Mouse (Mus musculus) CH12F3 (cell line): ENCODE data around the gene Zmat3.

Source experiments
- in situ Hi-C: fragments of 300-500 bp; cut with MboI; formaldehyde crosslinking; loops from 2 replicates; pipeline ENCODE4 v1.14.3; 2020; ENCODE audit warnings: low sequenced_read_pairs

Zmat3 gene

DNA sequence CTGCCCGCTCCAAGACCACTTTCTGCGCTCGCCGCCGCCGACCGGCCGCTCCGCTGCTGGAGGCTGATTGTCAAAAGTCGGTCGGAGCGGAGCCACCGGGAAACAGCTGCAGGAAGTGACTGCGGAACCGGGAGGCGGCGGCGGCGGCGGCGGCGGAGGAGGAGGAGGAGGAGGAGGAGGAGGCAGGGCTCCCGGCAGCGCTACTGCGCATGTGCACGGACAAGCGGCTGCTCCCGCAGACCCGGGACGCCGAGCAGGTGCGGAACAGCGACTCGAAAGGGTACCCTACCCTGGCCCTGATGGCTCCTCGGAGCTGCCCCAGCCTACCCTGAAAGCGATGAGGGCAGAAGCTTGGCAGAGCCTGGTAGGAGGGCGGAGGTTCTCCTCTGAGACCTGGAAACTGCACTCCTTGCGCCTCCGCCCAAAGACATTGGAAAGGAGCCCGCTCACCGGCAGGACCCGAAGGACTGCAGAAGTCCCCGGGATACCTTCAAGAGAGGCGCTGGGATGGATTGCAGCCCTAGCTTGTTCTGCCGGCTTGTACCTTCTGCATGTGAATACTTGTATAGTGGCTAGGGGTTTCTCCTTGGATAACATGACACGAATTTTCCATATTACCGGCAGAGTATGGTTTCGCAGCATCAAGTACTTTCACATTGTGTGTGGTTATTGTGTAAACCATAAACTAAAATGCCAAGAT, at the start of gene Zmat3:
Gene Zmat3, minus strand, starts transcription at position 469 of the 700 bp plus-strand sequence.
- in situ Hi-C loops, result no loop called here

DNA sequence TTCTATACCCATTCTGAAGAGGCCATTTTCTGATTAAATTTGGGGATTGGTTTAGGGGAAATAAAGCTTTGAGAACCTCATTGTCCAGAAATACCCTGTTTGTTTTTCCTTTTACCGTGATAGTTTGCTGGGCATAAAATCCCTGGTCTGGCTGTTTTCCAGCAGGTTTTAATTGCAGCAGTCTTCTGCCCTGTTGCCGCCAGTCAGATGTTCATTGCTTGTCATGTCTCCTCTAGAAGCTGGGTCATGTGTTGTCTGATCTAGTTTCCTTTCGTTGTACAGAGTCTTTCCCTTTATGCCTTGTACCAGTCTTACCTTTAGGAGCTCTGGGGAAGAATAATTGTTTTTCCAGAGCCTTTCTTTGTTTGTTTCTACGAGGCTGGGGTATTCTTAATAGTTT, 48.6 kb upstream of the Zmat3 start:
- in situ Hi-C loops, result no loop called here

DNA sequence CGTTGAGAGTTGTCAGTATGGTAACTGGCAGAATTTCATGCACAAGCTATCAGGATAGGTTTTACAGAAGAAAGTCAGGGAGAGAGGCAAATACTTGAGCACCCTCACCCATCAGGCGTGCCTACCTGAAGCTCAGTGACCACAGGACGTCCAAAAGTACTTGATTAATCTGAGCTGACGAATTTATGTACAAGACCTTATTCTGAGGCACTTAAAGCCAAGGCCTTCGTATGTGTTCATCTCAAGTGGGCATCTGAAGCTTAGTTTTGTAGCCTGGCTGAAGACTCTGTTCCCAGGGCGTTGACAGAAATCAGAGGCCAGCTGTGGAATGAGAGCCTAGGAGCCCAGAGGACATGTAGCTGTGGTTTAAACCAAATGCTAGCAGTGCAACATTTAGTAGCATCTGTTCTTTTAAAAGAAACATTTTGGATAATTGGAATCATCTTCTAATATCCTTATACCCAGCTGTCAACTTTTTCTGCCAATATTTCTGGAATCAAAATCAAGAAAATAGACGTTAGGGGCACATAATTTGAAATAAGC, 46.8 kb upstream of the Zmat3 start:
- in situ Hi-C loops, result no loop called here

DNA sequence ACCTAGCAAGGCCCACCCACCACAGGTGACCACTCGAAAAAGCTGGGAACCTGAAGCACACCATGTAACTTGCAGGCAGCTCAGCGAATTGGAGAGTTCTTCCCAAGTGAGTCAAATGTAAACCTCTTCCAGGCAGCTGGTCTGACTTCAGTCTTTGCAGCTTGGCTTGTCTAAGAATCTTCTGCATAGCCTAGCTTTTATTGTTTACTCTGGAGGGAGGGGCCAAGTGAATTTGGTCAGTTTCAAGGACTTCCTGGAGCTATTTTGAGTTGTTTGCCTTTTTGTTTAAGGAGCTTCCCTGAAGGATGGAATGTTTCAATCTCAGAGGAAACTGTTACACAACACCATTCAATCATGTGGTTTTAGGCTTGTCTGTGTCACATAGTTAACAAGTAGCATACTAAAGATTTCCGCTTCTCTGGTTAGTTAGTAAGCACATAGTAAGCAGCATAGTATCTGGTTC, 43.0 kb upstream of the Zmat3 start:
- in situ Hi-C loops, result no loop called here

DNA sequence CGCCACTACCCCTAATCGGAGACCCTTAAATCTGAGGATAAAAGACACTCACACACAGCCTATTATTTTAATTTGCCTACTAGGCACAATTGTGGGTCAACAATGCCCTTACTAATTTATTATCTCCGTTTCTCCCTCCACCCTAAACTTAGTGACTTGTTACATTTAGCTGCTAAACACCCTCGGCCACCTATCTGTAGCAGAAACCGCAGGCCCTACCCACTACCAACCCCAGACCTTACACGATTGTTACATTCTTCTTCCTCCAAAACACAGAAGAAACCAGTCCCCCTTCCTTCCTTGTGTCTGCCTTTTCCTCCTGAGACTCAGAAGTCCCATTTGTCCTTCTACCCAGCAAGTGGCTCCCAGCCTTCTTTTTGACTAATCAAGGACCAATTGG, 41.0 kb upstream of the Zmat3 start:
- in situ Hi-C loops, result no loop called here

DNA sequence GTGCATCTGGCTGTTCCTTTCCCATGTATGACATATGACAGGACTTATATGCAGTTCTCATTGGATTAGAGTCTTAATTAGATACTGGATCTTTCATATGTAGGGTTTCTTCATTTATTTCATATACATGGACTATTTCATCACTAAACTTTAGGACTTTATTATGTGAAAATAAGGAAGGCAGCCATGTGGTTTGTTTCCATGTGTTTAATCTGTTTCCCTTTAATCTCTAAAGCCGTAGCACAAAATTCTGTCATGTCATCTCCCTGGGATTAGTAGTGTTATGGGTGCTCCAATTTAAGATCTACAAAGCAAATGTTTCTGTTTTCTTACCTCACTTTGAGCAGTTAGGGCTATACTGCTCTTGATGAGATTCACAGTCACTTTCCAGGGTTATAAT, 39.9 kb upstream of the Zmat3 start:
- in situ Hi-C loops, result no loop called here

DNA sequence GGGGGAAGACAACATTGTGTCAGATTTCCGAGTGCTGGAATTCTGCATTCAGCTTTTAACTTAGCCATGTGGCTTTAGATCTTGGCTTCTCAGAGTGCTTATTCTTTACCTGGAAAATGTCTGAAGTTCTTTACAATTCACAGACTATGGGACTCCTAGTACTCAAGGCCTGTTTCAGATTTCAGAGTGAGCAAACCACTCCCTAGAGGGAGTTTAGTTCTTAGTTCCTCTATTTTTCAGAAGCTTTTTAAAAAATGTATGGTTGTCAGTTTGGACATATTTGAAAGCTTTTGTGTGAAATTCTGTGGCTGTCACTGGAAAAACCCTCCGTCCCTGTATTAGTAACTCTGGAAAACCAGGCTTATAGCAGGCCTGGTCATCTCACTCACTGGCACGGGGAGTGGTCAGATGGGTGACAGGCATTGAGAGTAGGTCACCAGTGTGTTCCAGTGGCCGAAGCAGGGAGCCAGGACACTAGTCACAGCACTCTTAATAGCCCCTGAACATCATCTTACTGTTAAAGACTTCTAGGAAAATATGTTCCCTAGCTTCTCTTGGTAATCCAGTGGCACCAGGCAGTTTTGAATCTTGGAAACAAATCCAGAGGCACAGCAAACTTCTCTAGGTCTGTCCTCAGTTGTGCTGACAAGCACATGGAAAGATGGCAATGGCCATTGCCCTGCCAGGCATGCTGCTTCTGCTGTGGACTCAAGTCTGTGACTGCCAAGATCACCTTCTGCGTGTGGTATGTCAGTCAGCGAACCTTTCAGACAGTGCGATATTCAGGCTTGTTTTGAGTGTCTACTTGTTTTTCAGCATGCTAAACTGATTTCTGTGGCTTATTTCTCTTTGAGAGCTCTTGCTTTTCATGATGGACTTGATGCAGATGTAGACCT, 37.4 kb upstream of the Zmat3 start:
- in situ Hi-C loops, result no loop called here

DNA sequence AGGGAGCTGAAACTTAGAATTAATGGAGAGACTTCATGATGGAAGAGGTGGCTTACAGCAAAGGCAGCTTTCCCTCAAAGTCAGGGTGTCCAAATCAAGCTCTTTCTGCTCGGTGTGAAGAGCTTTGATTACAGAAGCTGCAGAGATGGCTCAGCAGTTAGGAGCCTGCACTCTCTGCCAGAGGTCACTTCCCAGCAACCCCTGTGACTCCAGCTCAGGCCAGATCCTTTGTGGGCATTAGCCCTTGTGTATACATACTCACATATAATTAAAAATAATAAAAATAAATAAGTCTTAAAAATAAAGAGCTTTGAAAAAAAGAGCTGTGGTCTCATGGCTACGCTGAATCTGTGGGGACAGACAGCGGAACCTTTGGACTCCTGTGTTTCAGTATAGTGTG, 35.8 kb upstream of the Zmat3 start:
- in situ Hi-C loops, result no loop called here

DNA sequence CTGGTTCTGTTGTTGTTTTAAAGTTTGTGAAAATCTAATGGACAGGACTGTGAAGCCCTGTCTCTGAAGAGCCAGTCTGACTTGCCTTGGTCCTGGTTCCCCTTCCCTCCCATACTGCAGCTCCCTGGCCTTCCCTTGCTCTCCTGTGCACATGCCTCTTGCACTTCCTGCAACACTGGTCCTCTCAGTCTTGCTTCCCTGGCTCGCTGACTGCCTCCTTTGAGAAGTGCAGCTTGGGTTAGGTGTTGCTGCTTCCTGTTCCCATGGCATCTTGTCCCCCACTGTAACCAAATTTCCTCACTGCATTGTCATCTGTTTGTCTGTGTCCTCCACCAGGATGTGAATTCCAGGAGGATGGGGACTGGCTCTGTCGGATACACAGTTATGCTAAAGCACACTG, 34.1 kb upstream of the Zmat3 start:
- in situ Hi-C loops, result no loop called here

DNA sequence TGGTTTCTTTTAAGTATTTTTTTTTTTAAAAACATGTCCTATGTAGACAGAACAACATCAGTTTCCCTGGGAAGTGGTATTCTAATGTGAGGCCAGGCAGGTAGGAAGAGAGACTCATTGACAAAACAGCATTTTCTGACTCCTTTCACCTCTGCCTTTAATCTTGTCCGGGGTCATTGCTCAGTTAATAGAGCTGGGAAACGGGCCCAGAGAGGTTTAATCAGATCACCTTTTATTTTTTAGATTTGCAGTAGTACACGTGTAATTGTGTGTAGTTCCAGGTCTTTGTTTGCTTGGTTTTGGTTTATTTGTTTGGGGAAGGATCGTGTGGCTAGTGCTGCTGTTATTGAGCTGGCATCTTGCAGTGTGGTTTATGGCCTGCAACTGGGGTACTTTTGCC, 33.6 kb upstream of the Zmat3 start:
- in situ Hi-C loops, result no loop called here

DNA sequence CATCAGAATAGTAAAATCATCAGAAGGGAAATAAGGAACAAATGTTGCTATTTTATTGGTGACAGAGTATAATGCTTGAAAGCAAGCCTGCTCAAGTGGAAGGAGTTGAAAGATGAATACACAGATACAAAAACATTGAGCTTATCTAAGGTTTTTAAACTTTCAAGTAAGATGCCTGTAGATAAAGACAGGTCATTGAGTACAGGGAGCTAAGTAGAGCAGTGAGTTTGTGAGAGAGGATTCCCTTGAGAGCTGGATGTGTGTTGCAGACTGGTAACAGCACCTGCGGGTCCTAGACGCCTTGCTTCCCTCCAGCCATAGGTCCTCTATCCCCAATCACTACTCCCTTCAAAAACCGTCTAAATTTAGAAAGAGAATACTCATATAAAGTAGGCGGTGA, 32.8 kb upstream of the Zmat3 start:
- in situ Hi-C loops, result no loop called here

DNA sequence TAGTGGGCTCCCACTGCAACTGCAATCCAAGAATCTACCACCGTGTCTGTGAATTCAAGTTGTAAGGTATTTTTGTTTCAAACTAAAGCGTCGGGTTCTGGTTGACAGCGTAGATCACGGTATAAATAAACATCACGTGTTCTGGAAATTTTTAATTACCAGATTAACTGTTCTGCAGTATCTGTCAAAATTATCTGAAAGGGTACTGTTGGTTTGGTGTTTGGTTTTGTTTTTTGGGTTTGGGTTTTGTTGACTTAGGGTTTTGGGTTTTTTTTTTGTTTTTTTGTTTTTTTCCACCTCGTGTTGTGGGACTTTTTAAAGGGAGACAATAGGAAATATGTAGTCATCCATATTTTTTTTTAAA, 32.3 kb upstream of the Zmat3 start:
- in situ Hi-C loops, result no loop called here

DNA sequence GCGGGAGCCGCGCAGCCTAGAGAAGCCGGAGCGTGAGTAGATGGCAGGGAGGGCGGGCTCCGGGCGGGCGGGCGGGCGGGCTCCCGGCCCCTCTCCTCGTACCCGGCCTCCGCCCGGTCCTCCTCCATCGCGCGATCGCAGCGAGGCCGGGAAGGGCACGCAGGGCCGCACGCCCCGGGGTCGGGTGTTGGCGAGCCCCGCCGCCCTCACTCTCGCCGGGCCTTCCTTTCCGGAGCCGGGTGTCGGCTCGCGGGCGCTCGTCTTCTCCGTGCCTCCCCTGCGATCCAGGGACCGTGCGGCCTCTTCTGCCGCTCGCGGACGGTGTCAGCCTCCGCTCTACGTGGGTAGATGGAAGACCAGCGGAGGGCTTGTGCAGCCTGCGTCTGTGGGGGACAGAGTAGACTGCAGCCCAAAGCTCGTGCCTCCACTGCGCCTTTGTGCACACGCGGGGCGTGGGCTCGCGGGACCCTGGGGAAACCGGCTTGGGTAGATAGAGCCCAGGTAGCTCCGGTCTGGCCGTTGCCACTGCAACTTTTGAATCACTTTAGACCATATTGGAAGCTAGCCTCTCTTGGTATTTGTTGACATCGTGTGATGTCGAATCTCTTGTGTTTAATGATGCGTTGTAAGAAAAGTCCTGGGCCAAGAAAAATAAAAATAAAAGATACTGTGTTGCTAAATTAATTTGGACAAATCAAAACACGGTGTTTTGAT, 31.8 kb upstream of the Zmat3 start, which contains the start of gene Pik3ca:
Gene Pik3ca, plus strand, starts transcription at position 211 of the 714 bp plus-strand sequence.
- in situ Hi-C loops, result no loop called here

DNA sequence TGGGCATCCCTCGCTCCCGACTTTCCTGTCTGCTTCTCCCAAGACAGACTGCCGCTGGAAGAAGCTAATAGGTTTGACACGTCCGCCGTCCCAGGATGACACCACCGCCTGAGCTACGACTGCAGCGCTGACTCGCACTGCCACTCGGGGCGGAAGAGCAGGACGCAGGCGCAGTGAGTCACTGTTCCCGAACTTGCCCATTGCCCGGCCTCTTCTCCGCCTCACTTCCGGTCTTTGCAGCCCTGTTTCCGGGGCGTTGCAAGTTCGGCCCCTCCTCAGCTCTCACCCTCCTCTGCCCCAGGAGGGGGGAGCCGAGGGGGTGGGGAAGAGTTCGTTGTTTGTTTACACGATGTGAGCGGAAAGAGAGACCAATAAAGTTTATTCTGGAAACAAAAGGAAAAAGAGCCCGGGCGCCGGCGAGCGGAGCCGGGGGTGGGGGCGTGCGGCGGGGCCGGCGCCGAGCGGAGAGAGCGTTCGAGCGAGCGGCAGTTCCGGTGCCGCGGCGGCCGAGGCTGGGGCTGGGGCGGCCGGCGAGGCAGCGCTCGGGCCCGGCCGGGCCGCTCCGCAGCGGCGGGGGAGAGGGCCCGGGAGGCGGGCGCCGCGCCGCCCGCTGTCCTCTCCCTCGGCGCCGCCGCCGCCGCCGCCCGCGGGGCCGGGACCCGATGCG, 31.1 kb upstream of the Zmat3 start:
- in situ Hi-C loops, result no loop called here

DNA sequence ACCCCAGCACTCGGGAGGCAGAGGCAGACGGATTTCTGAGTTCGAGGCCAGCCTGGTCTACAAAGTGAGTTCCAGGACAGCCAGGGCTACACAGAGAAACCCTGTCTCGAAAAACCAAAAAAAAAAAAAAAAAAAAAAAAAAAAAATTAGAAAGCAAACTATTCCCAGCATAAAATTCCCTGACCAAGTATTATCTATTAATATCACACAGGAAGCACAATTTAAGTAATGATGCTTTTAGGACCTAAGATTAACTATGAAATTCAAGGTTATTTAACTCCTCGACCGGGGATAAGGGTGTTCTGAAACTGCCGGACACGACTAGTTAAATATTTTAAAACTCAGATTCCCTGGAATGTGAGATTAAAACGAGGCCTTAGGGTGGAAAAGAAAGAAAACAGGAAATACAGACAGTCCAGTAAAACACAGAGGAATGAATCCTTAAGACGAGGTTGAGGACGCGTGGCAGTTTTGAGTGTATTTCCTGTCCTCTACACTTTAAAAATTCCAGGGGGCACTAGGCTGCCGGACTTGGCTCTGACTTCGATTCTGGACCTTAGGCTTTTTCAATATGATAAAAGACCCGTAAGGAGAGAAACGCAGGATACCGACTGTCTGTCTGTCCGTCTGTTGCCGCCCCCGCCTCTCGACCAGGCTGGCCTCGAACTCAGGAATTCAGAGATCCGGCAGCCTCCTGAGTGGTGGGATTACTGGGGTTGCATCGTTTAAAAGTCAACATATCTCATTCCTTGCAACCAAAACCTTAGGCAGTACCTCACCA, 30.1 kb upstream of the Zmat3 start:
- in situ Hi-C loops, result no loop called here

DNA sequence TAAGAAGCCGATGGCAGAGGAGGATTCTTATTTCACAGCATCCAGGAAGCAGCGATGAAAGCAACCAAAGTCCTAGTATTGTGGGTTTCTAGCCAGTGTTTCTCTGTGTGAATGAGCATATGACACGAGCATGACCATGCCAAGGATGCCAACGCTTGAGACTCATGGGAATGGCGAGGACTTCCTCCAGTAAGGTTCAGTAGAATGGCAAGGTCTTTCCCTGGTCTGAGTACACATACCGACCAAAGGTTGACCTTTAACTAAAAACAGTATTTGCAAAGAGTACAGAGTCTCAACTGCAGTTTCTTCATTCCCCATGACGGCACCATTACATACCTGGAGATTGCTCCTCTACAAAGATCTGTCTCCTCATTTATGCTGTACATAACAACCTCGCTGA, 28.2 kb upstream of the Zmat3 start:
- in situ Hi-C loops, result no loop called here

DNA sequence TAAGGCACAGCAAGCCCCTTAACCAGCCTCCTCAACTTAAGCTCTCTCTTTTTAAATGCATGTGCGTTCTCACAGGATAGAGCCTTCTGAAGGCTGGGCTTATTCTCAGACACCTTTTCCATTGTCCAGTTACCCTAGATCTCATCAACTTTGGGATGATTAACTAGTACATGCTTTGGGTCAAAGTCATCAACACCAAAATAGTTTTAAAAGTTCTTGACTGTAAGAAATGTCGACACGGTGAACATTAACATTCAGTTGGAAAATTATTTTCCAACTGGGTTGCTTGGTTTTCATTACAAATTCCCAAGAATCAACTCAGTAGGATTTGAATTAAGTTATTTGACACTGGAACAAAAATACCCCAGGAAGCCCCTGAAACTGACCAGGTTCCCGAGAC, 27.0 kb upstream of the Zmat3 start:
- in situ Hi-C loops, result no loop called here

DNA sequence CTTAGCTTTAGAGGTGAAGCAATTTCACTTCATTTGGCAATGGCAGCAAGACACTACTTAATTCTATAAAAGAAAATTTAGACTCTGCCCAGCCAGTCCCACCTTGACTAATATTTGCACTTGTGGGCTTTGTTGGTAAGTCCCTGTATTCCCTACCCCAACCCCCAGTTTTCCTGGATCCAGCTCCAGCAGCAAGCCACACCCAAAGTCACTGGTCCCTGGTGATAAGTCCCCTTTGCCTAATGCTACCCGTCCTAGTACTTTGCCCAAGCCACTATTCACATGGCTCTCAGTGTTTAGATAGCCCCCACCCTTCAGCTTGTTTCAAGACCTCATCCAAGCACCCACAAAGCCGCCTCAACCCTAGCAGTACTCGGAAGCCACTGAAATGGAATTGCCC, 15.7 kb upstream of the Zmat3 start:
- in situ Hi-C loops, result no loop called here

DNA sequence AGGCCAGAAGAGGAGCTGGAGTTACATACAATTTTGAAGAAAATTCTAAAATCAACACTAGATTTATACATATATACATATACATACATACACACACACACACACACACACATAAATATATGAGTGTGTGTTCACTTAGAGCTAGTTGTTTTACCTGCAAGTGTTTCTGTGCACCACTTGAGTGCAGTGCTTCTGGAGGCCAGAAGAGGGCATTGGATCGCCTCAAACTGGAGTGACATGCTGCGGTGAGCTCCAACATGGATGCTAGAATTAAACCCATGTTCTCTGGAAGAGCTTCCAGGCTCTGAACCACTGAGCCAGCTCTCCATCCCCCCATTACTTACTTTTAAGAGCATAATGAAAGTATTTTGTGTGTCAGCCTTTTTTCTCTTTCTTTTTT, 14.1 kb upstream of the Zmat3 start:
- in situ Hi-C loops, result no loop called here

DNA sequence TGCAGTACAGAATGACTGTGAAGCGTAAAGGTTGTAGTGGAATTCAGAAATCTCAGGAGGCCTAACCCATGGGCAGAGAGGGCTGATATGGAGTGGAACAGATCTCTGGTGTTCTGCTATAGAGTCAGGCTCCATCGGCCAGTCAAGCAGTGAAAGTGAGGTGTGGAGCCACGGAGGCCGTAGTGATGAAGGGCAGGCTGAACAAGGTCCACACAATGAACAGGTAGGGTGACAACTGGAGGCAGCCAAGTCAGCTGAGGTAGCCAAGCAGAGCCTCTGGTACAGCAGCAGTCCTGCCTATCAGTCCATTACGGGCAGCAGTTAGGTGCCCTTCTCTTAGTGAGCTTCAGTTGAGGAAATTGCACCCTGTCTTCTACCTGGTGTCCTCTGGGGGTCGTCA, 7.4 kb upstream of the Zmat3 start:
- in situ Hi-C loops, result no loop called here
